Mouse (Mus musculus) gastrocnemius, adult 8-10 months (tissue): ENCODE results near the gene Gjc2. TPM values are rescaled to one million over a fixed set of nuclear protein-coding genes. Genes with fewer than 3 reads are reported as not detected.

Experiments
- total RNA-seq, 4 experiments: library from RNA; stranded (reverse); gene quantifications; 2 replicates each; pipeline ENCODE4 v1.2.4; 2022

Gene Gjc2
- total RNA-seq, 4 experiments from 2014 or later: 0.16 TPM; not detected in 3

Other genes with a start within 250 kb of the Gjc2 start
- 100 to 1,000 TPM in 2 of 4 experiments, 10 to 100 TPM in 2; 97.5 to 116 (median 100) TPM for gene Rnf187, start 244.3 kb downstream of the Gjc2 start, total RNA-seq
- 1 to 10 TPM in 1 of 4 experiments, under 1 TPM in 1, not detected in 2; 0.52 to 1.2 TPM for gene Hist3h2ba, start 234.3 kb downstream of the Gjc2 start, total RNA-seq
- 10 to 100 TPM in 3 of 4 experiments, 1 to 10 TPM in 1; 8.9 to 14.8 (median 11.5) TPM for gene Hist3h2a, start 228.5 kb downstream of the Gjc2 start, total RNA-seq
- gene Trim17, start 228.5 kb downstream of the Gjc2 start, total RNA-seq: under 1 TPM; 0.08 to 0.31 (median 0.20) TPM
- 1 to 10 TPM; 4.8 to 8.5 (median 7.4) TPM for gene Trim11, start 205.1 kb downstream of the Gjc2 start, total RNA-seq
- 1,000 to 10,000 TPM; 2,003 to 2,639 (median 2,223) TPM for gene Obscn, start 46.8 kb downstream of the Gjc2 start, total RNA-seq
- 1 to 10 TPM; 6.1 to 7.4 (median 7.0) TPM for gene Iba57, start 19.5 kb downstream of the Gjc2 start, total RNA-seq
- gene Guk1, start 9.0 kb upstream of the Gjc2 start, total RNA-seq: 10 to 100 TPM; 36.2 to 43.1 (median 36.8) TPM
- gene Mrpl55, start 19.3 kb upstream of the Gjc2 start, total RNA-seq: 10 to 100 TPM; 51.9 to 58.6 (median 56.0) TPM
- gene 2310033P09Rik, start 25.1 kb upstream of the Gjc2 start, total RNA-seq: 1 to 10 TPM; 1.9 to 3.1 (median 2.5) TPM
- gene Arf1, start 45.1 kb upstream of the Gjc2 start, total RNA-seq: 100 to 1,000 TPM; 244 to 252 (median 245) TPM
- gene Wnt3a, start 107.5 kb upstream of the Gjc2 start, total RNA-seq: not detected
- gene Wnt9a, start 123.7 kb upstream of the Gjc2 start, total RNA-seq: 10 to 100 TPM in 1 of 4 experiments, 1 to 10 TPM in 3; 8.9 to 13.2 (median 9.5) TPM
- gene Prss38, start 192.4 kb upstream of the Gjc2 start, total RNA-seq: not detected